ENCODE assay signal across 24 mouse cellular contexts in the genomic region with DNA sequence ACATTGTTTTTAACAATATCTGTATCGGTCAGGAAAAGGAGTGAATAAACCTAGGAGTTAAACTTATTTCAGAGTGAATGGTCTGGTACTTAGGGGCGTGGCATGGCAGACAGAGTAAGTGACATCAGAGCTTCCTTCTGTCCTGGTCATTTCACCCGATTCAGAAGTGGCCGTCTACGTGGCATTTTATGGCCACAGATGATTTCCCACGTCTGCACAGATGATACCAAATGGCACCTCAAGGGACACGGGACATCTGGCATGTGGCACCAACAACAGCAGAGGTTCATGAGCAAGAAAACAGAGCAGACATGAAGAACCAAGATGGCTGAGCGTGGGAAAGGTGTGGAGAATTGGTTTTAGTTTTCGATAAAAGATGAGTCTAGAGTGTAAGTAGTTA. TPM values are rescaled to one million over a fixed set of nuclear protein-coding genes. Genes with fewer than 3 reads are reported as not detected.
DNase-seq lines count a peak whose midpoint lies in the region; ATAC-seq and TF ChIP-seq lines count a peak whose summit lies in the region.
"Had no signal": no experiment of that assay in that cellular context is flagged by ENCODE, and none has a peak within 500 bp of the region (broad histone marks: within the 10 kb centered on the region; RNA-seq: fewer than 3 reads in every experiment).

No protein-coding gene starts in this region.

- H3K4me2 ChIP-seq in kidney, embryonic 14.5 days (replicated peaks; ENCODE audit: low read depth, low read length): no peak overlapping the region
- H3K4me2 ChIP-seq in lung, embryonic 15.5 days: peak overlapping the region; percentile 8; the same call in 1 of the 2 replicates
- no peak overlapping the region for H3K4me2 ChIP-seq in intestine, embryonic 16.5 days (ENCODE audit: low read depth, low read length)
- H3K4me2 ChIP-seq: forebrain, embryonic 15.5 days; hindbrain, embryonic 14.5 days; limb, embryonic 12.5 days; liver, embryonic 15.5 days; midbrain, embryonic 12.5 days had no signal

- H3K27ac ChIP-seq in heart, adult 2 months: peak overlapping the region; percentile 15
- H3K27ac ChIP-seq in kidney, embryonic 14.5 days (ENCODE audit: low read depth, low read length): peak overlapping the region; percentile 53
- peak overlapping the region; percentile 88 for H3K27ac ChIP-seq in lung, embryonic 15.5 days
- peak overlapping the region; percentile 15; the same call in 1 of the 2 replicates for H3K27ac ChIP-seq in intestine, embryonic 16.5 days (ENCODE audit: low read length)
- H3K27ac ChIP-seq: forebrain, embryonic 15.5 days; hindbrain, embryonic 14.5 days; limb, embryonic 12.5 days; liver, embryonic 15.5 days; midbrain, embryonic 12.5 days had no signal

- no peaks in the 10 kb centered on the region for H3K27me3 ChIP-seq in heart, adult 2 months (ENCODE audit: control insufficient read depth, insufficient read depth, low read length)
- H3K27me3 ChIP-seq in kidney, embryonic 14.5 days (ENCODE audit: control insufficient read depth, insufficient read depth, low read length): no peaks in the 10 kb centered on the region
- H3K27me3 ChIP-seq in lung, embryonic 15.5 days: no peaks in the 10 kb centered on the region
- no peaks in the 10 kb centered on the region for H3K27me3 ChIP-seq in intestine, embryonic 16.5 days (replicated peaks; ENCODE audit: control insufficient read depth, insufficient read depth, low read length)
- H3K27me3 ChIP-seq: forebrain, embryonic 15.5 days; limb, embryonic 12.5 days; liver, embryonic 15.5 days; midbrain, embryonic 12.5 days had no signal

- H3K9me3 ChIP-seq in kidney, embryonic 14.5 days (ENCODE audit: control insufficient read depth, low read length): no peaks in the 10 kb centered on the region
- H3K9me3 ChIP-seq in lung, embryonic 15.5 days: no peaks in the 10 kb centered on the region
- H3K9me3 ChIP-seq in intestine, embryonic 16.5 days (ENCODE audit: control insufficient read depth, low read length): no peaks in the 10 kb centered on the region
- H3K9me3 ChIP-seq: forebrain, embryonic 15.5 days; G1E; limb, embryonic 12.5 days; liver, embryonic 15.5 days; midbrain, embryonic 12.5 days had no signal

- ATAC-seq in kidney, embryonic 14.5 days (ENCODE audit: low FRiP score, low TSS enrichment): no peak
- no peak for ATAC-seq in lung, embryonic 15.5 days (ENCODE audit: borderline replicate concordance, extremely low read depth, low FRiP score, low TSS enrichment)
- ATAC-seq in intestine, embryonic 16.5 days: peak; percentile 10; the same call in 1 of the 2 replicates
- ATAC-seq: forebrain, embryonic 15.5 days had no signal

- intact Hi-C loops in heart, adult 2 months (cut with DNase I): no loop called here
- intact Hi-C loops in heart, postnatal 36 days (cut with DNase I): loop anchor here (5.0 kb wide), 1 partner anchor 82 kb away; no protein-coding TSS in a partner anchor

- H3K4me3 ChIP-seq in heart, adult 2 months: no peak overlapping the region
- no peak overlapping the region for H3K4me3 ChIP-seq in kidney, embryonic 14.5 days (ENCODE audit: low read length)
- H3K4me3 ChIP-seq in lung, embryonic 15.5 days: no peak overlapping the region
- H3K4me3 ChIP-seq in intestine, embryonic 16.5 days (ENCODE audit: low read length): no peak overlapping the region
- H3K4me3 ChIP-seq: forebrain, embryonic 15.5 days; limb, embryonic 12.5 days; liver, embryonic 15.5 days; midbrain, embryonic 12.5 days had no signal

- DNase-seq in heart, adult 2 months: no peak
- no peak for DNase-seq in heart, postnatal 36 days
- no peak for DNase-seq in kidney, postnatal 4 days
- no peak for DNase-seq in lung, postnatal 14 days
- DNase-seq in adrenal gland, postnatal 14 days: no peak
- DNase-seq: adrenal gland, postnatal 36 days; cerebellum, adult 18-20 months; cerebellum, postnatal 25 days; embryo, embryonic 11 days; gastrocnemius, postnatal 25 days; right cerebral cortex, postnatal 4 days; thymus, adult 18-20 months; thymus, postnatal 4 days had no signal

- H3K9ac ChIP-seq in heart, adult 2 months (ENCODE audit: low read depth, low read length): 0 out of 2 replicates have a peak overlapping the region, but pooled peaks have one; percentile 38
- no peak overlapping the region for H3K9ac ChIP-seq in kidney, embryonic 14.5 days (ENCODE audit: low read depth, low read length)
- H3K9ac ChIP-seq in lung, embryonic 15.5 days: no peak overlapping the region
- no peak overlapping the region for H3K9ac ChIP-seq in intestine, embryonic 16.5 days (ENCODE audit: low read depth, low read length)
- H3K9ac ChIP-seq: forebrain, embryonic 15.5 days; hindbrain, embryonic 14.5 days; limb, embryonic 12.5 days; liver, embryonic 15.5 days; midbrain, embryonic 12.5 days had no signal

- no peaks in the 10 kb centered on the region for H3K36me3 ChIP-seq in heart, adult 2 months (ENCODE audit: control insufficient read depth, insufficient read depth, low read length)
- no peaks in the 10 kb centered on the region for H3K36me3 ChIP-seq in kidney, embryonic 14.5 days (ENCODE audit: control insufficient read depth, insufficient read depth, low read length)
- H3K36me3 ChIP-seq in lung, embryonic 15.5 days: no peaks in the 10 kb centered on the region
- H3K36me3 ChIP-seq in intestine, embryonic 16.5 days (ENCODE audit: control insufficient read depth, insufficient read depth, low read length): no peaks in the 10 kb centered on the region
- H3K36me3 ChIP-seq: forebrain, embryonic 15.5 days; G1E; limb, embryonic 12.5 days; liver, embryonic 15.5 days; midbrain, embryonic 12.5 days had no signal

- peaks cover 9% of the 10 kb centered on the region for H3K4me1 ChIP-seq in heart, adult 2 months (ENCODE audit: control insufficient read depth, insufficient read depth, low read length)
- H3K4me1 ChIP-seq in kidney, embryonic 14.5 days (ENCODE audit: control insufficient read depth, insufficient read depth, low read length): 0 out of 2 replicates have a peak, but pooled peaks cover under 1% of the 10 kb centered on the region
- peaks cover 13% of the 10 kb centered on the region for H3K4me1 ChIP-seq in lung, embryonic 15.5 days
- peaks cover 9% of the 10 kb centered on the region for H3K4me1 ChIP-seq in intestine, embryonic 16.5 days (ENCODE audit: control insufficient read depth, insufficient read depth, low read length)
- H3K4me1 ChIP-seq: forebrain, embryonic 15.5 days; midbrain, embryonic 12.5 days had no signal

- H3K79me2 ChIP-seq in heart, adult 2 months (replicated peaks; ENCODE audit: control insufficient read depth, insufficient read depth, low read length): no peaks in the 10 kb centered on the region

- 51% methylated on average over 9 of the region's 9 CpGs for WGBS in heart, adult 2 months
- 56% methylated on average over 9 of the region's 9 CpGs for WGBS in kidney, embryonic 14.5 days
- 60% methylated on average over 9 of the region's 9 CpGs for WGBS in lung, embryonic 15.5 days
- 65% methylated on average over 9 of the region's 9 CpGs for WGBS in intestine, embryonic 16.5 days

- no peak for TF ChIP-seq EP300 in heart, adult 2 months (IDR thresholded peaks at IDR 0.05; ENCODE audit: insufficient read depth, low read depth, low read length)

- peak; percentile 56; the same call in 1 of the 2 replicates for TF ChIP-seq POLR2A in heart, adult 2 months (IDR thresholded peaks at IDR 0.05; ENCODE audit: insufficient read depth, low read depth, low read length)

- no peak for TF ChIP-seq CTCF in heart, adult 2 months (IDR thresholded peaks at IDR 0.05)

RNA-seq across cellular contexts. Expression of a gene that starts 48.7 kb away (rescaled TPM):
- total RNA-seq in heart, adult 2 months (2021): under 1 TPM in 1 of 2 experiments, not detected in 1; 0.08 TPM
- 0.15 and 0.23 TPM in 2 replicates for polyA plus RNA-seq in heart, adult 2 months (2012; rRNA removed)
- under 1 TPM; 0.14 TPM for total RNA-seq in heart, postnatal 36 days (2021)
- polyA plus RNA-seq in kidney, embryonic 14.5 days (2014; fragmentation: Nextera tagmentation; extraction: Ambion mirVana): 0.65 and 1.2 TPM in 2 replicates
- 1.3 and 1.4 TPM in 2 replicates for polyA plus RNA-seq in lung, embryonic 15.5 days (2015; fragmentation: Nextera tagmentation; extraction: Ambion mirVana)
- polyA plus RNA-seq in intestine, embryonic 16.5 days (2015; fragmentation: Nextera tagmentation; extraction: Ambion mirVana): 0.77 and 1.1 TPM in 2 replicates
- total RNA-seq in adrenal gland, postnatal 14 days (2021): 0.44 and 0.49 TPM in 2 replicates
- total RNA-seq: gastrocnemius, postnatal 25 days; megakaryocyte progenitor cell, adult 5-6 weeks; monocyte, adult 5-6 weeks had no signal
- polyA plus RNA-seq: G1E had no signal

Comparison
In these comparisons a context has a peak if more than half of its experiments do, and no peak if none do; other contexts are left out.
1. H3K27ac ChIP-seq: peak in every context shown above with its lines; median percentile 88 in lung, embryonic 15.5 days; 53 in kidney, embryonic 14.5 days; 15 in heart, adult 2 months; 15 in intestine, embryonic 16.5 days.